ENCODE assay signal across 28 mouse cellular contexts in genomic region chr5:97276724-97277123, GRCm38 (mm10).
DNase-seq lines count a peak whose midpoint lies in the region; ATAC-seq and TF ChIP-seq lines count a peak whose summit lies in the region.
"Had no signal": no experiment of that assay in that cellular context is flagged by ENCODE, and none has a peak within 500 bp of the region (broad histone marks: within the 10 kb centered on the region; RNA-seq: fewer than 3 reads in every experiment).

No protein-coding gene starts in this region.

- H3K27me3 ChIP-seq in heart, adult 2 months (ENCODE audit: control insufficient read depth, insufficient read depth, low read length), result no peaks in the 10 kb centered on the region
- no peaks in the 10 kb centered on the region for H3K27me3 ChIP-seq in lung, embryonic 16.5 days (ENCODE audit: control insufficient read depth, insufficient read depth, low read depth, low read length)
- H3K27me3 ChIP-seq: embryonic facial prominence, embryonic 12.5 days; hindbrain, embryonic 12.5 days; intestine, embryonic 15.5 days; limb, embryonic 12.5 days; liver, embryonic 15.5 days; midbrain, embryonic 15.5 days had no signal

- TF ChIP-seq CTCF in heart, adult 2 months (IDR thresholded peaks at IDR 0.05), result no peak

- TF ChIP-seq POLR2A in heart, adult 2 months (IDR thresholded peaks at IDR 0.05; ENCODE audit: insufficient read depth, low read depth, low read length), result no peak

- H3K27ac ChIP-seq in heart, adult 2 months, result no peak overlapping the region
- H3K27ac ChIP-seq in lung, embryonic 16.5 days (ENCODE audit: low read length), result no peak overlapping the region
- H3K27ac ChIP-seq: embryonic facial prominence, embryonic 12.5 days; hindbrain, embryonic 12.5 days; hindbrain, postnatal 0 days; intestine, embryonic 15.5 days; left cerebral cortex, adult 2 months; limb, embryonic 12.5 days; liver, embryonic 15.5 days; midbrain, embryonic 10.5 days; midbrain, embryonic 15.5 days had no signal

- no peaks in the 10 kb centered on the region for H3K79me2 ChIP-seq in heart, adult 2 months (replicated peaks; ENCODE audit: control insufficient read depth, insufficient read depth, low read length)

- DNase-seq in heart, adult 11 months, result peak; percentile 73
- no peak for DNase-seq in heart, adult 2 months
- DNase-seq in lung, postnatal 4 days, result no peak
- DNase-seq in brain, embryonic 18.5 days (ENCODE audit: low read depth, low spot score), result peak; percentile 62
- DNase-seq in lung, postnatal 25 days (ENCODE audit: low spot score), result peak; percentile 0
- DNase-seq in kidney, postnatal 25 days, result no peak
- DNase-seq: adrenal gland, postnatal 25 days; B cell, adult 2 months; cerebellum, adult 8-10 months; embryo, embryonic 11 days; gastrocnemius, postnatal 14 days; heart, postnatal 36 days; kidney, adult 2 months; kidney, postnatal 4 days; right cerebral cortex, adult 18-20 months; spleen, adult 18-20 months; thymus, postnatal 14 days had no signal

- H3K9me3 ChIP-seq in lung, embryonic 16.5 days (ENCODE audit: control insufficient read depth, low read length), result no peaks in the 10 kb centered on the region
- H3K9me3 ChIP-seq: embryonic facial prominence, embryonic 12.5 days; hindbrain, embryonic 12.5 days; intestine, embryonic 15.5 days; limb, embryonic 12.5 days; liver, embryonic 15.5 days; midbrain, embryonic 10.5 days; midbrain, embryonic 15.5 days had no signal

- WGBS in heart, adult 2 months, result 85% methylated on average over 5 of the region's 5 CpGs
- 53% methylated on average over 5 of the region's 5 CpGs for WGBS in lung, embryonic 16.5 days

- ATAC-seq in lung, embryonic 16.5 days (ENCODE audit: low read depth), result peak; percentile 52
- ATAC-seq: hindbrain, postnatal 0 days; intestine, embryonic 15.5 days; midbrain, embryonic 15.5 days had no signal

- no peak overlapping the region for H3K9ac ChIP-seq in heart, adult 2 months (ENCODE audit: low read depth, low read length)
- no peak overlapping the region for H3K9ac ChIP-seq in lung, embryonic 16.5 days (ENCODE audit: low read length)
- H3K9ac ChIP-seq: embryonic facial prominence, embryonic 12.5 days; hindbrain, embryonic 12.5 days; intestine, embryonic 15.5 days; limb, embryonic 12.5 days; liver, embryonic 15.5 days; midbrain, embryonic 15.5 days had no signal

- H3K4me3 ChIP-seq in heart, adult 2 months, result no peak overlapping the region
- no peak overlapping the region for H3K4me3 ChIP-seq in lung, embryonic 16.5 days (ENCODE audit: low read length)
- H3K4me3 ChIP-seq: embryonic facial prominence, embryonic 12.5 days; hindbrain, embryonic 12.5 days; intestine, embryonic 15.5 days; left cerebral cortex, adult 2 months; limb, embryonic 12.5 days; liver, embryonic 15.5 days; midbrain, embryonic 10.5 days; midbrain, embryonic 15.5 days had no signal

- no peaks in the 10 kb centered on the region for H3K4me1 ChIP-seq in heart, adult 2 months (ENCODE audit: control insufficient read depth, insufficient read depth, low read length)
- H3K4me1 ChIP-seq in lung, embryonic 16.5 days (replicated peaks; ENCODE audit: control insufficient read depth, insufficient read depth, low read length), result no peaks in the 10 kb centered on the region
- H3K4me1 ChIP-seq: embryonic facial prominence, embryonic 12.5 days; limb, embryonic 12.5 days; liver, embryonic 15.5 days; midbrain, embryonic 10.5 days had no signal

- intact Hi-C loops in heart, adult 2 months (cut with DNase I), result no loop called here

- no peaks in the 10 kb centered on the region for H3K36me3 ChIP-seq in heart, adult 2 months (ENCODE audit: control insufficient read depth, insufficient read depth, low read length)
- no peaks in the 10 kb centered on the region for H3K36me3 ChIP-seq in lung, embryonic 16.5 days (ENCODE audit: control insufficient read depth, insufficient read depth, low read length)
- H3K36me3 ChIP-seq: embryonic facial prominence, embryonic 12.5 days; hindbrain, embryonic 12.5 days; intestine, embryonic 15.5 days; limb, embryonic 12.5 days; liver, embryonic 15.5 days; midbrain, embryonic 10.5 days; midbrain, embryonic 15.5 days had no signal

- no peak overlapping the region for H3K4me2 ChIP-seq in lung, embryonic 16.5 days (ENCODE audit: low read depth, low read length)
- H3K4me2 ChIP-seq: embryonic facial prominence, embryonic 12.5 days; heart, embryonic 11.5 days; hindbrain, embryonic 12.5 days; intestine, embryonic 15.5 days; limb, embryonic 12.5 days; liver, embryonic 15.5 days had no signal

- no peak for TF ChIP-seq EP300 in heart, adult 2 months (IDR thresholded peaks at IDR 0.05; ENCODE audit: insufficient read depth, low read depth, low read length)

Comparison
In these comparisons a context has a peak if more than half of its experiments do, and no peak if none do; other contexts are left out.
1. DNase-seq: peak in heart, adult 11 months (single experiment), brain, embryonic 18.5 days (single experiment) and lung, postnatal 25 days (single experiment); none in heart, adult 2 months (0 of 2), lung, postnatal 4 days (0 of 2) and kidney, postnatal 25 days (0 of 2).